Mouse (Mus musculus) naive thymus-derived CD4-positive, alpha-beta T cell, adult 5 months (primary cell): ENCODE results near the gene 2210407C18Rik. TPM values are rescaled to one million over a fixed set of nuclear protein-coding genes. Genes with fewer than 3 reads are reported as not detected.

ENCODE experiments used
- polyA plus RNA-seq: library from polyadenylated mRNA; unstranded; fragments of 100-300 nt; shearing (Covaris generic); gene quantifications from one replicate; pipeline ENCODE4 v1.2.1, GENCODE M21; 2017

The 2210407C18Rik gene
- not detected for polyA plus RNA-seq

GRCm38 (mm10) chr11:58615975-58616374 is at the start of gene 2210407C18Rik:
2210407C18Rik (minus strand) TSS chr11:58616075.

GRCm38 (mm10) chr11:58658596-58658995 is 42.7 kb upstream of the 2210407C18Rik start, which contains the start of gene Olfr322:
Olfr322 (plus strand) TSS chr11:58658782.

GRCm38 (mm10) chr11:58640272-58640867 is 24.5 kb upstream of the 2210407C18Rik start, which contains the start of gene Trim58:
Trim58 (plus strand) TSS chr11:58640465.

GRCm38 (mm10) chr11:58630401-58630800 is 14.5 kb upstream of the 2210407C18Rik start, which contains the start of gene Olfr323:
Olfr323 (minus strand) TSS chr11:58630501.

GRCm38 (mm10) chr11:58594814-58595213 is 21.1 kb downstream of the 2210407C18Rik start, which contains the start of gene Olfr324:
Olfr324 (plus strand) TSS chr11:58595114.

GRCm38 (mm10) chr11:58577430-58577829 is 38.4 kb downstream of the 2210407C18Rik start, which contains the start of gene Olfr325:
Olfr325 (plus strand) TSS chr11:58577730.

GRCm38 (mm10) chr11:58570405-58570804 is 45.5 kb downstream of the 2210407C18Rik start, which contains the start of gene Olfr224:
Olfr224 (minus strand) TSS chr11:58570553.

Other genes starting within 250 kb of the 2210407C18Rik start
- gene Lypd8, start 237.0 kb downstream of the 2210407C18Rik start, polyA plus RNA-seq: not detected
- not detected for gene 1810065E05Rik, start 195.0 kb downstream of the 2210407C18Rik start, polyA plus RNA-seq
- gene Gm12253, start 183.5 kb downstream of the 2210407C18Rik start, polyA plus RNA-seq: not detected
- not detected for gene Lypd9, start 163.2 kb downstream of the 2210407C18Rik start, polyA plus RNA-seq
- not detected for gene Olfr30, start 153.8 kb downstream of the 2210407C18Rik start, polyA plus RNA-seq
- gene Olfr332, start 123.5 kb downstream of the 2210407C18Rik start, polyA plus RNA-seq: not detected
- not detected for gene Olfr331, start 113.5 kb downstream of the 2210407C18Rik start, polyA plus RNA-seq
- 0.44 TPM for gene Olfr330, start 81.2 kb downstream of the 2210407C18Rik start, polyA plus RNA-seq
- not detected for gene Olfr329-ps, start 69.7 kb downstream of the 2210407C18Rik start, polyA plus RNA-seq
- not detected for gene Olfr328, start 60.4 kb downstream of the 2210407C18Rik start, polyA plus RNA-seq
- gene Olfr224, start 45.5 kb downstream of the 2210407C18Rik start, polyA plus RNA-seq: not detected
- not detected for gene Olfr325, start 38.3 kb downstream of the 2210407C18Rik start, polyA plus RNA-seq
- gene Olfr324, start 21.0 kb downstream of the 2210407C18Rik start, polyA plus RNA-seq: not detected
- gene Olfr323, start 14.4 kb upstream of the 2210407C18Rik start, polyA plus RNA-seq: not detected
- gene Trim58, start 24.4 kb upstream of the 2210407C18Rik start, polyA plus RNA-seq: not detected
- gene Olfr322, start 42.7 kb upstream of the 2210407C18Rik start, polyA plus RNA-seq: not detected
- gene Olfr320, start 65.0 kb upstream of the 2210407C18Rik start, polyA plus RNA-seq: not detected
- not detected for gene Olfr319, start 83.1 kb upstream of the 2210407C18Rik start, polyA plus RNA-seq
- gene Olfr318, start 107.9 kb upstream of the 2210407C18Rik start, polyA plus RNA-seq: not detected
- gene Olfr317, start 123.1 kb upstream of the 2210407C18Rik start, polyA plus RNA-seq: not detected
- gene Olfr316, start 136.7 kb upstream of the 2210407C18Rik start, polyA plus RNA-seq: not detected
- gene Olfr315, start 157.1 kb upstream of the 2210407C18Rik start, polyA plus RNA-seq: not detected
- not detected for gene Olfr314, start 166.9 kb upstream of the 2210407C18Rik start, polyA plus RNA-seq
- not detected for gene Fam183b, start 185.9 kb upstream of the 2210407C18Rik start, polyA plus RNA-seq
- gene Olfr313, start 198.9 kb upstream of the 2210407C18Rik start, polyA plus RNA-seq: not detected
- gene Olfr312, start 213.2 kb upstream of the 2210407C18Rik start, polyA plus RNA-seq: 0.20 TPM
- gene Olfr311, start 223.2 kb upstream of the 2210407C18Rik start, polyA plus RNA-seq: not detected
- gene Gm12258, start 231.1 kb upstream of the 2210407C18Rik start, polyA plus RNA-seq: 5.2 TPM